Mouse (Mus musculus) cerebellum, adult 2 months (tissue): Measurements from ENCODE around the gene Det1.

ENCODE experiments used
- CTCF ChIP-seq: fragments of 200-500 bp; IDR thresholded peaks from 2 replicates; pipeline ENCODE4 v1.5.1; 2011; ENCODE audit warnings: low read depth, mild to moderate bottlenecking, control low read depth, low read length, moderate library complexity, borderline replicate concordance; ENCODE audit not compliant: insufficient read depth
- POLR2A ChIP-seq: fragments of 200-500 bp; IDR thresholded peaks from 2 replicates; pipeline ENCODE4 v1.6.1; 2011; ENCODE audit warnings: low read length, control low read depth, borderline replicate concordance; ENCODE audit not compliant: insufficient read depth

GRCm38 (mm10) chr7:78782639-78783581 lies 64.2 kb downstream of the Det1 start, which contains the start of the genes Mrps11 and Mrpl46:
- TF ChIP-seq CTCF (no peak), POLR2A (peak; percentile 35; the same call in 1 of the 2 replicates)
